Mouse (Mus musculus) bone marrow, adult 2 months (tissue): ENCODE measurements at regions not wholly inside any gene's neighbourhood (a gene's known extent, or its start where the extent isn't known, plus 50 kb on each side); places are given as distances from the start of the nearest gene placed in this dataset.

Source experiments
- CTCF ChIP-seq: fragments of 200-500 bp; IDR thresholded peaks from 2 replicates; pipeline ENCODE4 v1.5.1; 2011; ENCODE audit warnings: low read length, control low read depth; ENCODE audit not compliant: control insufficient read depth, insufficient read depth
- POLR2A ChIP-seq: fragments of 200-500 bp; IDR thresholded peaks from 2 replicates; pipeline ENCODE4 v1.6.1; 2011; ENCODE audit warnings: low read depth, mild to moderate bottlenecking, control low read depth, low read length, borderline replicate concordance; ENCODE audit not compliant: control insufficient read depth

DNA sequence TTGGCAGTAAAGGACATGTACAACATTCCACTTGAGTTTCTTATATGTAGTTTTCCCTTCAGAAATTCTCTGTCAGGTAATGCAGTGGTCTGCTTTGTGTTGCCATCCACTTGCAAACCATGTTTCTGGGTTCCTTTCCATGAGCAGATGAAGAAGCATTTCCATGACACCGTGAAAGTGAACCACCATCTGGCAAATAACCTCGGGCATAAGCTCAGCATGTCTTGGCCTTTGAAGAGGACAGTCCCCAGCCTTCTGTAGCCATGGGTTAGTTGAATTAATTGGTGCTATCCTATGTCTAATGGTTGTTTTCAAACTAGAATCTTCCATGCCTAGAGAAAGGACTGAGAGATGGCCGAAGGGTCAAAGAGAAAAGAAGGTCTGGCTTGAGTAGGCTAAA is 414.3 kb upstream of the Id4 start:
- no peak for TF ChIP-seq CTCF
- no peak for TF ChIP-seq POLR2A
